Mouse (Mus musculus) MEL (cell line): Measurements from ENCODE around the gene Pde10a.

Experiments
- CHD1 ChIP-seq: IDR thresholded peaks from 2 replicates; pipeline ENCODE4 v1.6.1; 2012; ENCODE audit warnings: low read depth, mild to moderate bottlenecking, inconsistent platforms, low read length, improper control_type of control experiment
- CTCF ChIP-seq, 3 experiments: IDR thresholded peaks in 2 of 3; conservative IDR thresholded peaks in 1 of 3; 2 replicates each; pipeline ENCODE4 v1.5.1; 2011 to 2012; ENCODE audit warnings: low read length in 3 of 3, low read depth in 2 of 3, mild to moderate bottlenecking in 2 of 3, improper control_type of control experiment in 1 of 3, inconsistent platforms in 1 of 3, mixed read lengths in 1 of 3, moderate library complexity in 1 of 3; ENCODE audit not compliant: control insufficient read depth in 1 of 3, insufficient read depth in 1 of 3, poor library complexity in 1 of 3, severe bottlenecking in 1 of 3
- E2F4 ChIP-seq: IDR thresholded peaks from 2 replicates; pipeline ENCODE4 v1.6.1; 2011; ENCODE audit warnings: low read depth, low read length, improper control_type of control experiment, borderline replicate concordance
- MYC ChIP-seq: IDR thresholded peaks from 2 replicates; pipeline ENCODE4 v1.6.1; 2011; ENCODE audit warnings: low read depth, mild to moderate bottlenecking, low read length, improper control_type of control experiment, moderate library complexity
- POLR2A ChIP-seq, 2 experiments: IDR thresholded peaks; 2 replicates each; pipeline ENCODE4 v1.6.1; 2011 to 2012; ENCODE audit warnings: low read length in 2 of 2, mild to moderate bottlenecking in 2 of 2, control low read depth in 1 of 2, improper control_type of control experiment in 1 of 2, low read depth in 1 of 2, moderate library complexity in 1 of 2; ENCODE audit not compliant: control insufficient read depth in 1 of 2, insufficient read depth in 1 of 2, poor library complexity in 1 of 2
- USF2 ChIP-seq, 2 experiments: IDR thresholded peaks; 2 replicates each; pipeline ENCODE4 v1.6.1; 2011 to 2012; ENCODE audit warnings: improper control_type of control experiment in 2 of 2, low read length in 2 of 2, borderline replicate concordance in 1 of 2, inconsistent platforms in 1 of 2, low read depth in 1 of 2, mild to moderate bottlenecking in 1 of 2; ENCODE audit not compliant: insufficient read depth in 1 of 2

DNA sequence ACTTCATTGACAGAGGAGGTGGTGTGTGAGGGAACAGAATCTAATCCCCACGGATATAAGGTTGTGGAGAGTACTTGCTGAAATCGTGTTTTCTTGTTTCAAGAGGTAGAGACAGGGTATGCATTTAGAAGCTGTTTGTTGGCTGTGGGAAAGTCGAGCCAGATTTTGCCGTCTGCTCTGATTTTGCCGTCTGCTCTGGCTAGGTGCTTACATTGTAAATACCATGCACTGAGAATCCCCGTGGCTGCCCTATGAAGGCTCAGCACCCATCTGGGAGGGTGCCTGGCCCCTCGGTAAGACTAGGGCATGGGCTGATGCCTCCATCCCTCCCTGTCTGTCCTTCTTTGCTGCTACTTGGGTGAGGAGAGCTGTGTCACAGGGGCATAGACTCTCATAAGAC is 298.4 kb downstream of the Pde10a start:
- TF ChIP-seq USF2 (IDR thresholded peaks at IDR 0.05; ENCODE audit: borderline replicate concordance in 1 of 2, insufficient read depth in 1 of 2, low read depth in 1 of 2, low read length in 2 of 2) (no peak), CTCF (IDR thresholded peaks at IDR 0.05 in 2 of 3, conservative IDR thresholded peaks at IDR 0.05 in 1 of 3; ENCODE audit: control insufficient read depth in 1 of 3, insufficient read depth in 1 of 3, low read depth in 2 of 3, low read length in 3 of 3, poor library complexity in 1 of 3, severe bottlenecking in 1 of 3) (no peak), E2F4 (no peak), POLR2A (IDR thresholded peaks at IDR 0.05; ENCODE audit: control insufficient read depth in 1 of 2, insufficient read depth in 1 of 2, low read depth in 1 of 2, low read length in 2 of 2, poor library complexity in 1 of 2) (no peak), CHD1 (no peak), MYC (no peak)
